8 mouse cellular contexts compared by ENCODE assay signal in the genomic region with DNA sequence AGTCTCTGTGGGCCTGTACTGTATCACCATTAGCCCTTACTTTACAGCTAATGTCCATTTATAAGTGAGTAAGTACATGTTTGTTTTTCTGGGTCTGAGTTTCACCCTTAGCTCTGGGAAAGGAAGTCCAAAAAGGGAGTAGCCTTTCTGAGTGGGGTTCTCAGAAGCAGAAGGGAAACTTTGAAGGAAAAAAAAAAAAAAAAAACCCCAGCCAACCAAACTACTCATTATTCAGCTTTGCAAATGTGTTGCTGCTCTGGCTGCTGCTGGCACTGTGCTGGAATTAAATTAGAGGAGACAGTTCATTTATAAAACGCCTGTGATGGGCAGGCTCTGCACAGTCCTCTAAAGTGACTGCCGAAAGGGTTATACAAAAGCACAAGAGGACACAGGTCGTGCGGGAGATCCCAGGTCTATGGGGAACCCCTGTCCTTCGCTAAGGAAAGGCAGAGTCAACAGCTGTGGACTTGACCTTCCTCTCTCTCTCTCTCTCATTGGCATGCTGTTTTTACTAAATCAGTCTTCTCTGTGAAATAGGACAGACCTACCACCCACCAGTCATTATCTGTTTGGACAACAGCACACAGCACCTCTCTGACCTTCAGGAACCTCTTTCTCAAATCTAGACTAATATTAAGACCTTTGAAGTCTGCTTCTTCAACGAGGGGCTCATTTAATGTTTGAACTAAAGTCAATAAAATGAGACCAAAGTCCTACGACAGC.
DNase-seq lines count a peak whose midpoint lies in the region; ATAC-seq and TF ChIP-seq lines count a peak whose summit lies in the region.

No protein-coding gene starts in this region.

- H3K27ac ChIP-seq in midbrain, embryonic 12.5 days (replicated peaks): 0 out of 2 replicates have a peak overlapping the region, but pooled peaks have one; percentile 12
- H3K27ac ChIP-seq in midbrain, embryonic 10.5 days (replicated peaks): no peak overlapping the region
- H3K27ac ChIP-seq in midbrain, postnatal 0 days (ENCODE audit: low read depth, low read length): no peak overlapping the region

- H3K27me3 ChIP-seq in midbrain, embryonic 12.5 days: no peaks in the 10 kb centered on the region
- H3K27me3 ChIP-seq in midbrain, embryonic 10.5 days (ENCODE audit: low read depth, poor library complexity, severe bottlenecking): no peaks in the 10 kb centered on the region
- no peaks in the 10 kb centered on the region for H3K27me3 ChIP-seq in midbrain, postnatal 0 days (ENCODE audit: insufficient read depth, low read length)

- H3K9me3 ChIP-seq in midbrain, embryonic 12.5 days: no peaks in the 10 kb centered on the region
- no peaks in the 10 kb centered on the region for H3K9me3 ChIP-seq in midbrain, embryonic 10.5 days (replicated peaks)
- no peaks in the 10 kb centered on the region for H3K9me3 ChIP-seq in midbrain, postnatal 0 days (ENCODE audit: low read length)

- no peak overlapping the region for H3K4me2 ChIP-seq in midbrain, embryonic 12.5 days (replicated peaks)
- H3K4me2 ChIP-seq in midbrain, postnatal 0 days (ENCODE audit: low read depth, low read length, poor library complexity, severe bottlenecking): no peak overlapping the region

- H3K4me3 ChIP-seq in midbrain, embryonic 12.5 days: no peak overlapping the region
- no peak overlapping the region for H3K4me3 ChIP-seq in midbrain, embryonic 10.5 days
- H3K4me3 ChIP-seq in midbrain, postnatal 0 days (ENCODE audit: low read depth, low read length): no peak overlapping the region

- DNase-seq in embryo, embryonic 11 days: peak; percentile 12
- DNase-seq in embryo, embryonic 10 days (ENCODE audit: low spot score): no peak
- no peak for DNase-seq in midbrain, embryonic 10.5 days (ENCODE audit: low spot score)
- DNase-seq in kidney, postnatal 10 days: peak; percentile 31
- DNase-seq in midbrain, postnatal 0 days (ENCODE audit: low spot score): peak; percentile 70
- DNase-seq in thymus, adult 18-20 months: no peak
- no peak for DNase-seq in urinary bladder, postnatal 4 days (ENCODE audit: low spot score in 2 of 2)

- H3K36me3 ChIP-seq in midbrain, embryonic 12.5 days: no peaks in the 10 kb centered on the region
- H3K36me3 ChIP-seq in midbrain, embryonic 10.5 days: no peaks in the 10 kb centered on the region
- no peaks in the 10 kb centered on the region for H3K36me3 ChIP-seq in midbrain, postnatal 0 days (ENCODE audit: insufficient read depth, low read length)

- H3K9ac ChIP-seq in midbrain, embryonic 12.5 days (replicated peaks): no peak overlapping the region
- H3K9ac ChIP-seq in midbrain, postnatal 0 days (replicated peaks; ENCODE audit: low read length, poor library complexity, severe bottlenecking): no peak overlapping the region

- ATAC-seq in midbrain, embryonic 12.5 days (ENCODE audit: low FRiP score, low read depth): peak; percentile 28; the same call in 1 of the 2 replicates
- 0 out of 2 replicates have a peak, but pooled peaks have one; percentile 32 for ATAC-seq in midbrain, postnatal 0 days (ENCODE audit: low FRiP score)

- TF ChIP-seq CTCF in midbrain, postnatal 0 days (IDR thresholded peaks at IDR 0.05): no peak

- peaks cover 8% of the 10 kb centered on the region for H3K4me1 ChIP-seq in midbrain, embryonic 12.5 days
- H3K4me1 ChIP-seq in midbrain, embryonic 10.5 days: peaks cover 12% of the 10 kb centered on the region
- peaks cover 2% of the 10 kb centered on the region; the same call in 1 of the 2 replicates for H3K4me1 ChIP-seq in midbrain, postnatal 0 days (ENCODE audit: insufficient read depth, low read length)

- 47% methylated on average over 7 of the region's 7 CpGs for WGBS in midbrain, embryonic 12.5 days
- 70% methylated on average over 7 of the region's 7 CpGs for whole genome bisulfite sequencing in midbrain, embryonic 10.5 days
- 22% methylated on average over 7 of the region's 7 CpGs for WGBS in midbrain, postnatal 0 days

Comparison
In these comparisons a context has a peak if more than half of its experiments do, and no peak if none do; other contexts are left out.
1. DNase-seq: peak in embryo, embryonic 11 days (single experiment), kidney, postnatal 10 days (single experiment) and midbrain, postnatal 0 days (single experiment); none in embryo, embryonic 10 days (single experiment), midbrain, embryonic 10.5 days (single experiment), thymus, adult 18-20 months (0 of 2) and urinary bladder, postnatal 4 days (0 of 2).